Mouse (Mus musculus): ENCODE measurements at regions not wholly inside any gene's neighbourhood (a gene's known extent, or its start where the extent isn't known, plus 50 kb on each side); places are given as distances from the start of the nearest gene placed in this dataset.

DNA sequence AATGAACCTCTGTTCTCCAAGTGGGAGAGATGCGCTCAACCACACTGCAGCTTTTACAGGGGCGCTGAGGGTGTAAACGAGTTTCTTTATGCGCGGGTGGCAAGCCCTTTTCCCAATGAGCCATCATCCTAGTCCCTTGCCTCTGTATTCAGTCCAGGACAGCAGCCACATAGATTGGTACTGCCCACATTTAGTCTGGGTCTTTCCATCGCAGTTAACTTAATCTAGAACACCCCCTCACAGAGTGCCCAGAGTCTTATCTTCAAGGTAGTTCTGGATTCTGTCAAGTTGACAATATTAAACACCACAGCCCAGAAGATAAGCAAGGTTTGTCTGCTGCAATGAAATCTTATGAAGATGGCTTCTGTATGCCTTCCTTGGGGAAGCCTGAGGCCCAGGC, 76.6 kb upstream of the Cxcr4 start:
- TF ChIP-seq CTCF (IDR thresholded peaks at IDR 0.05; ENCODE audit: low read depth), result no peak
- no peak for TF ChIP-seq EP300 (IDR thresholded peaks at IDR 0.05; ENCODE audit: low read depth)
- no peak overlapping the region for H3K4me2 ChIP-seq (ENCODE audit: low read depth)
- H3K4me1 ChIP-seq (replicated peaks; ENCODE audit: control insufficient read depth in 2 of 2, insufficient read depth in 2 of 2, low read length in 1 of 2), result no peaks in the 10 kb centered on the region
- ATAC-seq (ENCODE audit: insufficient read depth), result no peak
- H3K9me3 ChIP-seq (ENCODE audit: control insufficient read depth, low read length), result no peaks in the 10 kb centered on the region
- no peaks in the 10 kb centered on the region for H3K36me3 ChIP-seq (replicated peaks; ENCODE audit: control insufficient read depth, insufficient read depth, low read depth)
- H3K27me3 ChIP-seq (ENCODE audit: control insufficient read depth, insufficient read depth, low read length), result no peaks in the 10 kb centered on the region
- DNase-seq (ENCODE audit: low read depth in 3 of 3, low spot score in 3 of 3), result no peak
- no peak overlapping the region for H3K4me3 ChIP-seq (ENCODE audit: insufficient read depth in 1 of 2, low read depth in 2 of 2, low read length in 2 of 2)
- H3K9ac ChIP-seq (replicated peaks), result no peak overlapping the region
- no peak overlapping the region for H3K27ac ChIP-seq
- 62% methylated on average over 6 of the region's 6 CpGs for WGBS (ENCODE audit: insufficient replicate concordance)

GRCm38 (mm10) chr1:128667121-128667762, 75.1 kb upstream of the Cxcr4 start:
- no peak for ATAC-seq (ENCODE audit: insufficient read depth)
- Histone ChIP-seq H3K4me3 (ENCODE audit: insufficient read depth in 1 of 2, low read depth in 2 of 2, low read length in 2 of 2) (no peak overlapping the region), H3K27me3 (ENCODE audit: control insufficient read depth, insufficient read depth, low read length) (no peaks in the 10 kb centered on the region), H3K9ac (replicated peaks) (no peak overlapping the region), H3K27ac (no peak overlapping the region), H3K9me3 (ENCODE audit: control insufficient read depth, low read length) (no peaks in the 10 kb centered on the region), H3K36me3 (replicated peaks; ENCODE audit: control insufficient read depth, insufficient read depth, low read depth) (no peaks in the 10 kb centered on the region), H3K4me1 (replicated peaks; ENCODE audit: control insufficient read depth in 2 of 2, insufficient read depth in 2 of 2, low read length in 1 of 2) (no peaks in the 10 kb centered on the region), H3K4me2 (ENCODE audit: low read depth) (no peak overlapping the region)
- DNase-seq (ENCODE audit: low read depth in 3 of 3, low spot score in 3 of 3), result no peak
- TF ChIP-seq EP300 (IDR thresholded peaks at IDR 0.05; ENCODE audit: low read depth) (no peak), CTCF (IDR thresholded peaks at IDR 0.05; ENCODE audit: low read depth) (no peak)
- WGBS (ENCODE audit: insufficient replicate concordance), result 52% methylated on average over 4 of the region's 4 CpGs

- H3K9ac ChIP-seq (replicated peaks), result no peak overlapping the region
- H3K36me3 ChIP-seq (replicated peaks; ENCODE audit: control insufficient read depth, insufficient read depth, low read depth), result no peaks in the 10 kb centered on the region
- no peak overlapping the region for H3K27ac ChIP-seq
- no peak overlapping the region for H3K4me2 ChIP-seq (ENCODE audit: low read depth)
- DNase-seq (ENCODE audit: low read depth in 3 of 3, low spot score in 3 of 3) (no peak), ATAC-seq (ENCODE audit: insufficient read depth) (no peak)
- H3K27me3 ChIP-seq (ENCODE audit: control insufficient read depth, insufficient read depth, low read length), result no peaks in the 10 kb centered on the region
- H3K4me1 ChIP-seq (replicated peaks; ENCODE audit: control insufficient read depth in 2 of 2, insufficient read depth in 2 of 2, low read length in 1 of 2), result no peaks in the 10 kb centered on the region
- WGBS (ENCODE audit: insufficient replicate concordance), result 69% methylated on average over 2 of the region's 2 CpGs
- TF ChIP-seq CTCF (IDR thresholded peaks at IDR 0.05; ENCODE audit: low read depth), result no peak
- TF ChIP-seq EP300 (IDR thresholded peaks at IDR 0.05; ENCODE audit: low read depth), result no peak
- no peaks in the 10 kb centered on the region for H3K9me3 ChIP-seq (ENCODE audit: control insufficient read depth, low read length)
- H3K4me3 ChIP-seq (ENCODE audit: insufficient read depth in 1 of 2, low read depth in 2 of 2, low read length in 2 of 2), result no peak overlapping the region
Observed at GRCm38 (mm10) chr1:128663207-128663606, 71.1 kb upstream of the Cxcr4 start.

GRCm38 (mm10) chr1:128659857-128660256, 67.8 kb upstream of the Cxcr4 start:
- Histone ChIP-seq H3K27me3 (ENCODE audit: control insufficient read depth, insufficient read depth, low read length) (no peaks in the 10 kb centered on the region), H3K36me3 (replicated peaks; ENCODE audit: control insufficient read depth, insufficient read depth, low read depth) (no peaks in the 10 kb centered on the region), H3K4me2 (ENCODE audit: low read depth) (no peak overlapping the region), H3K27ac (no peak overlapping the region), H3K4me1 (replicated peaks; ENCODE audit: control insufficient read depth in 2 of 2, insufficient read depth in 2 of 2, low read length in 1 of 2) (no peaks in the 10 kb centered on the region), H3K9me3 (ENCODE audit: control insufficient read depth, low read length) (no peaks in the 10 kb centered on the region), H3K9ac (replicated peaks) (no peak overlapping the region), H3K4me3 (ENCODE audit: insufficient read depth in 1 of 2, low read depth in 2 of 2, low read length in 2 of 2) (no peak overlapping the region)
- ATAC-seq (ENCODE audit: insufficient read depth), result no peak
- TF ChIP-seq EP300 (IDR thresholded peaks at IDR 0.05; ENCODE audit: low read depth) (no peak), CTCF (IDR thresholded peaks at IDR 0.05; ENCODE audit: low read depth) (no peak)
- DNase-seq (ENCODE audit: low read depth in 3 of 3, low spot score in 3 of 3), result no peak
- 42% methylated on average over 1 of the region's 1 CpGs for WGBS (ENCODE audit: insufficient replicate concordance)

- TF ChIP-seq CTCF (IDR thresholded peaks at IDR 0.05; ENCODE audit: low read depth) (no peak), EP300 (IDR thresholded peaks at IDR 0.05; ENCODE audit: low read depth) (no peak)
- H3K4me1 ChIP-seq (replicated peaks; ENCODE audit: control insufficient read depth in 2 of 2, insufficient read depth in 2 of 2, low read length in 1 of 2), result no peaks in the 10 kb centered on the region
- no peak for DNase-seq (ENCODE audit: low read depth in 3 of 3, low spot score in 3 of 3)
- no peak overlapping the region for H3K27ac ChIP-seq
- H3K4me3 ChIP-seq (ENCODE audit: insufficient read depth in 1 of 2, low read depth in 2 of 2, low read length in 2 of 2), result no peak overlapping the region
- H3K4me2 ChIP-seq (ENCODE audit: low read depth), result no peak overlapping the region
- WGBS (ENCODE audit: insufficient replicate concordance), result 16% methylated on average over 2 of the region's 2 CpGs
- ATAC-seq (ENCODE audit: insufficient read depth), result no peak
- no peaks in the 10 kb centered on the region for H3K9me3 ChIP-seq (ENCODE audit: control insufficient read depth, low read length)
- no peaks in the 10 kb centered on the region for H3K27me3 ChIP-seq (ENCODE audit: control insufficient read depth, insufficient read depth, low read length)
- no peak overlapping the region for H3K9ac ChIP-seq (replicated peaks)
- H3K36me3 ChIP-seq (replicated peaks; ENCODE audit: control insufficient read depth, insufficient read depth, low read depth), result no peaks in the 10 kb centered on the region
Observed at GRCm38 (mm10) chr1:128658802-128659201, 66.7 kb upstream of the Cxcr4 start.

Data from liver, embryonic 14.5 days (tissue).